21 mouse cellular contexts compared by ENCODE assay signal in the genomic region with DNA sequence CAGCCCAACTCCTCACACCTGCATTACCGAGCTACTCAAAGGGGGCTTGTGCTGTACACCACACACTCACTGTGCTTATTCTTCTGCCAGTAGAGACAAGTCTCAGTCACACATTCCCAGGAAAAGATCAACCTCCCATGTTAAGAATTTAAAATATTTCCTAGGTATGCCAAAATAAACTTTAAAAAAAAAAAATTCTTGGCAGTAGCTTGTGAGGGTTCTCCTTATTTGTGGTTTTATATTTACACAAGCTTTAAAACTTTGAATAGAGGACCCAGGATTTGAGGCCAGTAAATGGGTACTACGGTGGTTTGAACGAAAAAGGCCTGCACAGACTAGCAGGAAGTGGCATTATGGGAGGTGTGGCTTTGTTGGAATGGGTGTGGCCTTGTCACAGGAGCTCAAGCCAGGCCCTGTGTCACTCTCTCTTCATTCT. TPM values are rescaled to one million over a fixed set of nuclear protein-coding genes. Genes with fewer than 3 reads are reported as not detected.
DNase-seq lines count a peak whose midpoint lies in the region; ATAC-seq and TF ChIP-seq lines count a peak whose summit lies in the region.
"Had no signal": no experiment of that assay in that cellular context is flagged by ENCODE, and none has a peak within 500 bp of the region (broad histone marks: within the 10 kb centered on the region; RNA-seq: fewer than 3 reads in every experiment).

No protein-coding gene starts in this region.

- ATAC-seq in heart, embryonic 12.5 days (ENCODE audit: insufficient number of reproducible peaks, low FRiP score), result no peak
- ATAC-seq in liver, embryonic 16.5 days (ENCODE audit: low read depth), result no peak
- ATAC-seq: forebrain, postnatal 0 days; intestine, embryonic 16.5 days had no signal

- no peak overlapping the region for H3K4me3 ChIP-seq in heart, embryonic 10.5 days
- H3K4me3 ChIP-seq in heart, embryonic 12.5 days, result no peak overlapping the region
- H3K4me3 ChIP-seq in bone marrow, adult 2 months (replicated peaks; ENCODE audit: control insufficient read depth, low read depth, low read length), result no peak overlapping the region
- H3K4me3 ChIP-seq in liver, embryonic 16.5 days (ENCODE audit: low read depth, low read length), result no peak overlapping the region
- H3K4me3 ChIP-seq: heart, adult 2 months; hindbrain, embryonic 13.5 days; limb, embryonic 15.5 days; midbrain, embryonic 10.5 days had no signal

- H3K9me3 ChIP-seq in heart, embryonic 10.5 days, result no peaks in the 10 kb centered on the region
- H3K9me3 ChIP-seq in heart, embryonic 12.5 days (replicated peaks), result peaks cover 12% of the 10 kb centered on the region; the same call in 1 of the 2 replicates
- H3K9me3 ChIP-seq in liver, embryonic 16.5 days (replicated peaks; ENCODE audit: control insufficient read depth, low read length), result no peaks in the 10 kb centered on the region
- H3K9me3 ChIP-seq: limb, embryonic 15.5 days; midbrain, embryonic 10.5 days had no signal

- DNase-seq in heart, embryonic 10.5 days (ENCODE audit: low spot score), result no peak
- peak; percentile 50 to 51 for DNase-seq in lung, adult 18-20 months
- no peak for DNase-seq in lung, postnatal 4 days
- no peak for DNase-seq in urinary bladder, postnatal 25 days (ENCODE audit: low spot score)
- no peak for DNase-seq in heart, adult 18-20 months
- DNase-seq: cerebellum, adult 11-12 months; forebrain, postnatal 0 days; heart, adult 2 months; heart, postnatal 10 days; layer of hippocampus, adult 9-11 months had no signal

- H3K27ac ChIP-seq in heart, embryonic 10.5 days, result 0 out of 2 replicates have a peak overlapping the region, but pooled peaks have one; percentile 56
- H3K27ac ChIP-seq in heart, embryonic 12.5 days (ENCODE audit: poor library complexity, severe bottlenecking), result no peak overlapping the region
- peak overlapping the region; percentile 63; the same call in 1 of the 2 replicates for H3K27ac ChIP-seq in bone marrow, adult 2 months (ENCODE audit: control insufficient read depth, insufficient read depth, low read depth, low read length, poor library complexity)
- H3K27ac ChIP-seq in liver, embryonic 16.5 days (ENCODE audit: low read length), result peak overlapping the region; percentile 79
- H3K27ac ChIP-seq: heart, adult 2 months; hindbrain, embryonic 13.5 days had no signal

- no peak for TF ChIP-seq POLR2A in bone marrow, adult 2 months (IDR thresholded peaks at IDR 0.05; ENCODE audit: borderline replicate concordance, control insufficient read depth, low read depth, low read length)

- H3K4me1 ChIP-seq in heart, embryonic 10.5 days, result peaks cover 9% of the 10 kb centered on the region
- 0 out of 2 replicates have a peak, but pooled peaks cover 2% of the 10 kb centered on the region for H3K4me1 ChIP-seq in heart, embryonic 12.5 days (replicated peaks)
- peaks cover 2% of the 10 kb centered on the region for H3K4me1 ChIP-seq in bone marrow, adult 2 months (ENCODE audit: control insufficient read depth, insufficient read depth, low read length)
- H3K4me1 ChIP-seq in liver, embryonic 16.5 days (ENCODE audit: control insufficient read depth, low read depth, low read length), result peaks cover 23% of the 10 kb centered on the region
- H3K4me1 ChIP-seq: hindbrain, embryonic 13.5 days had no signal

- no peaks in the 10 kb centered on the region for H3K27me3 ChIP-seq in heart, embryonic 10.5 days (ENCODE audit: insufficient read depth, poor library complexity, severe bottlenecking)
- H3K27me3 ChIP-seq in heart, embryonic 12.5 days (replicated peaks), result no peaks in the 10 kb centered on the region
- H3K27me3 ChIP-seq in liver, embryonic 16.5 days (ENCODE audit: control insufficient read depth, insufficient read depth, low read depth, low read length), result no peaks in the 10 kb centered on the region
- H3K27me3 ChIP-seq: hindbrain, embryonic 13.5 days; limb, embryonic 15.5 days had no signal

- no peak overlapping the region for H3K9ac ChIP-seq in heart, embryonic 12.5 days
- H3K9ac ChIP-seq in liver, embryonic 16.5 days (ENCODE audit: low read depth, low read length), result no peak overlapping the region
- H3K9ac ChIP-seq: forebrain, postnatal 0 days; hindbrain, embryonic 13.5 days; limb, embryonic 15.5 days had no signal

- WGBS in heart, embryonic 10.5 days, result 86% methylated on average over 3 of the region's 3 CpGs
- WGBS in heart, embryonic 12.5 days, result 80% methylated on average over 3 of the region's 3 CpGs
- 81% methylated on average over 3 of the region's 3 CpGs for WGBS in bone marrow, adult 2 months
- 76% methylated on average over 3 of the region's 3 CpGs for WGBS in liver, embryonic 16.5 days (ENCODE audit: insufficient replicate concordance)

- no peak overlapping the region for H3K4me2 ChIP-seq in heart, embryonic 12.5 days
- H3K4me2 ChIP-seq in liver, embryonic 16.5 days (ENCODE audit: low read depth, low read length), result no peak overlapping the region
- H3K4me2 ChIP-seq: hindbrain, embryonic 13.5 days; limb, embryonic 15.5 days had no signal

- H3K36me3 ChIP-seq in heart, embryonic 10.5 days, result no peaks in the 10 kb centered on the region
- no peaks in the 10 kb centered on the region for H3K36me3 ChIP-seq in heart, embryonic 12.5 days
- H3K36me3 ChIP-seq in liver, embryonic 16.5 days (ENCODE audit: control insufficient read depth, insufficient read depth), result no peaks in the 10 kb centered on the region
- H3K36me3 ChIP-seq: hindbrain, embryonic 13.5 days; limb, embryonic 15.5 days; midbrain, embryonic 10.5 days had no signal

- no peak for TF ChIP-seq CTCF in bone marrow, adult 2 months (IDR thresholded peaks at IDR 0.05; ENCODE audit: control insufficient read depth, insufficient read depth, low read length)

RNA-seq across cellular contexts. Expression of a gene that starts 7.4 kb away (rescaled TPM):
- 17.5 and 19.5 TPM in 2 replicates for polyA plus RNA-seq in heart, embryonic 10.5 days (2016; fragmentation: Nextera tagmentation; extraction: Ambion mirVana)
- 17.1 and 19.2 TPM in 2 replicates for polyA plus RNA-seq in heart, embryonic 12.5 days (2016; fragmentation: Nextera tagmentation; extraction: Ambion mirVana)
- polyA plus RNA-seq in bone marrow, adult 2 months (2011; ENCODE audit: insufficient read depth, insufficient read length, low replicate concordance, missing spikeins), result 10.1 and 11.1 TPM in 2 replicates
- polyA plus RNA-seq in liver, embryonic 16.5 days (2015; fragmentation: Nextera tagmentation; extraction: Ambion mirVana), result 6.7 and 7.4 TPM in 2 replicates
- 10 to 100 TPM; 10.7 to 10.8 TPM for total RNA-seq in heart, adult 18-20 months (2021)

RNA-seq across cellular contexts. Expression of a gene that starts 58.4 kb away (rescaled TPM):
- polyA plus RNA-seq in heart, embryonic 10.5 days (2016; fragmentation: Nextera tagmentation; extraction: Ambion mirVana), result 0.57 and 2.6 TPM in 2 replicates
- polyA plus RNA-seq in heart, embryonic 12.5 days (2016; fragmentation: Nextera tagmentation; extraction: Ambion mirVana), result 0.45 TPM in 1 of 2 replicates, not detected in the other
- 8.4 TPM in 1 of 2 replicates, not detected in the other for polyA plus RNA-seq in bone marrow, adult 2 months (2011; ENCODE audit: insufficient read depth, insufficient read length, low replicate concordance, missing spikeins)
- 0.53 and 1.1 TPM in 2 replicates for polyA plus RNA-seq in liver, embryonic 16.5 days (2015; fragmentation: Nextera tagmentation; extraction: Ambion mirVana)
- 1 to 10 TPM; 2.7 to 5.3 TPM for total RNA-seq in heart, adult 18-20 months (2021)
- total RNA-seq: common myeloid progenitor, adult 5-6 weeks; forebrain, postnatal 0 days; monocyte, adult 5-6 weeks had no signal
- polyA plus RNA-seq: C2C12; heart, adult 2 months; neural tube, embryonic 14.5 days had no signal

Comparison
In these comparisons a context has a peak if more than half of its experiments do, and no peak if none do; other contexts are left out.
1. DNase-seq: peak in lung, adult 18-20 months (2 of 2); none in heart, embryonic 10.5 days (single experiment), lung, postnatal 4 days (0 of 2), urinary bladder, postnatal 25 days (single experiment) and heart, adult 18-20 months (0 of 2).